24 mouse cellular contexts compared by ENCODE assay signal in genomic region chr14:79793179-79793578, GRCm38 (mm10). TPM values are rescaled to one million over a fixed set of nuclear protein-coding genes. Genes with fewer than 3 reads are reported as not detected.
DNase-seq lines count a peak whose midpoint lies in the region; ATAC-seq and TF ChIP-seq lines count a peak whose summit lies in the region.
"Had no signal": no experiment of that assay in that cellular context is flagged by ENCODE, and none has a peak within 500 bp of the region (broad histone marks: within the 10 kb centered on the region; RNA-seq: fewer than 3 reads in every experiment).

No protein-coding gene starts in this region.

- no peak overlapping the region for H3K4me3 ChIP-seq in layer of hippocampus, adult 2 months
- no peak overlapping the region for H3K4me3 ChIP-seq in cerebellum, adult 2 months (replicated peaks; ENCODE audit: insufficient read depth, low read depth, low read length)
- H3K4me3 ChIP-seq: embryonic facial prominence, embryonic 13.5 days; heart, embryonic 13.5 days; hindbrain, embryonic 15.5 days; limb, embryonic 12.5 days; liver, embryonic 13.5 days; midbrain, embryonic 10.5 days had no signal

- H3K27me3 ChIP-seq in cerebellum, adult 2 months (ENCODE audit: control insufficient read depth, insufficient read depth, low read length) = no peaks in the 10 kb centered on the region; the same call in 1 of the 2 replicates
- H3K27me3 ChIP-seq: embryonic facial prominence, embryonic 13.5 days; heart, embryonic 13.5 days; hindbrain, embryonic 15.5 days; liver, embryonic 13.5 days had no signal

- H3K27ac ChIP-seq in layer of hippocampus, adult 2 months = peak overlapping the region; percentile 14; the same call in 1 of the 2 replicates
- no peak overlapping the region for H3K27ac ChIP-seq in cerebellum, adult 2 months (ENCODE audit: insufficient read depth, low read length)
- H3K27ac ChIP-seq: embryonic facial prominence, embryonic 13.5 days; heart, embryonic 13.5 days; hindbrain, embryonic 15.5 days; limb, embryonic 12.5 days; liver, embryonic 13.5 days; macrophage; midbrain, embryonic 10.5 days had no signal

- 68% methylated on average over 8 of the region's 8 CpGs for WGBS in cerebellum, adult 2 months

- no peaks in the 10 kb centered on the region; the same call in 1 of the 2 replicates for H3K4me1 ChIP-seq in cerebellum, adult 2 months (ENCODE audit: control insufficient read depth, insufficient read depth, low read length)
- H3K4me1 ChIP-seq: embryonic facial prominence, embryonic 13.5 days; heart, embryonic 13.5 days; hindbrain, embryonic 15.5 days; liver, embryonic 13.5 days had no signal

- no peak for TF ChIP-seq CTCF in brain, embryonic 14.5 days (IDR thresholded peaks at IDR 0.05; ENCODE audit: borderline replicate concordance, extremely low read depth, insufficient read depth, insufficient read length)
- no peak for TF ChIP-seq CTCF in layer of hippocampus, adult 2 months (conservative IDR thresholded peaks at IDR 0.05)
- TF ChIP-seq CTCF in cerebellum, adult 2 months (IDR thresholded peaks at IDR 0.05; ENCODE audit: borderline replicate concordance, insufficient read depth, low read depth, low read length) = no peak

- DNase-seq in frontal cortex, postnatal 25 days (ENCODE audit: low spot score in 2 of 2) = no peak
- peak; percentile 73 for DNase-seq in brain, embryonic 14.5 days (ENCODE audit: low read depth)
- peak; percentile 81 for DNase-seq in layer of hippocampus, adult 2 months (ENCODE audit: low spot score in 2 of 2)
- peak; percentile 64 to 75 for DNase-seq in layer of hippocampus, postnatal 36 days
- no peak for DNase-seq in cerebellum, adult 2 months
- DNase-seq in retina, embryonic 14.5 days (ENCODE audit: low spot score) = no peak
- DNase-seq: B cell, adult 2 months; cerebellum, postnatal 10 days; kidney, postnatal 4 days; liver, embryonic 13.5 days; retina, postnatal 1 day had no signal

- TF ChIP-seq POLR2A in brain, embryonic 14.5 days (IDR thresholded peaks at IDR 0.05; ENCODE audit: borderline replicate concordance, extremely low read depth, insufficient read depth, insufficient read length, poor library complexity, severe bottlenecking) = no peak
- TF ChIP-seq POLR2A in cerebellum, adult 2 months (IDR thresholded peaks at IDR 0.05; ENCODE audit: borderline replicate concordance, insufficient read depth, low read length) = no peak

- ATAC-seq in frontal cortex, adult (ENCODE audit: low TSS enrichment) = peak; percentile 69
- ATAC-seq: intestine, embryonic 16.5 days had no signal

RNA-seq across cellular contexts. Expression of gene Pcdh8, which starts 22.1 kb away (rescaled TPM):
- 64.5 and 68.9 TPM in 2 replicates for polyA plus RNA-seq in brain, embryonic 14.5 days (2012; rRNA removed)
- total RNA-seq in layer of hippocampus, adult 2 months (2021) = 10 to 100 TPM; 75.7 to 81.7 TPM
- 10 to 100 TPM; 65.7 to 84.7 TPM for total RNA-seq in layer of hippocampus, postnatal 36 days (2021)
- polyA plus RNA-seq in cerebellum, adult 2 months (2012; rRNA removed) = 5.2 and 5.6 TPM in 2 replicates
- total RNA-seq: gastrocnemius, adult 18-20 months; granulocyte monocyte progenitor cell, adult 5-6 weeks; heart, postnatal 25 days; neutrophil, adult 5-6 weeks had no signal
- polyA plus RNA-seq: lung, embryonic 16.5 days; macrophage had no signal

Comparison
In these comparisons a context has a peak if more than half of its experiments do, and no peak if none do; other contexts are left out.
1. DNase-seq: peak in brain, embryonic 14.5 days (single experiment), layer of hippocampus, adult 2 months (2 of 2) and layer of hippocampus, postnatal 36 days (2 of 2); none in frontal cortex, postnatal 25 days (0 of 2), cerebellum, adult 2 months (0 of 2) and retina, embryonic 14.5 days (single experiment).